Mouse (Mus musculus) MEL (cell line): ENCODE measurements around the gene Bdkrb1. TPM values are rescaled to one million over a fixed set of nuclear protein-coding genes. Genes with fewer than 3 reads are reported as not detected.

Experiments used
- DNase-seq: peaks from one replicate; pipeline ENCODE4 v3.0.0; 2011; ENCODE audit warnings: low read depth, low spot score
- H3K27ac ChIP-seq: 2 replicates; pipeline ENCODE4 v1.5.1; 2012; ENCODE audit warnings: low read depth, mild to moderate bottlenecking, control low read depth, low read length, moderate library complexity; ENCODE audit not compliant: control insufficient read depth
- H3K27me3 ChIP-seq, 2 experiments: fragments of 150-350 bp in 1 of 2; sonication (generic) in 1 of 2; 2 replicates each; pipeline ENCODE4 v1.6.1; 2012; ENCODE audit warnings: low read length in 2 of 2, mild to moderate bottlenecking in 2 of 2, improper control_type of control experiment in 1 of 2, moderate library complexity in 1 of 2; ENCODE audit not compliant: insufficient read depth in 2 of 2, control insufficient read depth in 1 of 2
- H3K36me3 ChIP-seq, 2 experiments: 2 replicates each; pipeline ENCODE4 v1.6.1; 2012 to 2014; ENCODE audit warnings: low read length in 2 of 2, improper control_type of control experiment in 1 of 2, inconsistent platforms in 1 of 2, mild to moderate bottlenecking in 1 of 2; ENCODE audit not compliant: insufficient read depth in 2 of 2, control insufficient read depth in 1 of 2
- H3K4me1 ChIP-seq, 2 experiments: fragments of 150-350 bp in 1 of 2; sonication (generic) in 1 of 2; 2 replicates each; pipeline ENCODE4 v1.6.1; 2012; ENCODE audit warnings: low read length in 2 of 2, improper control_type of control experiment in 1 of 2, mild to moderate bottlenecking in 1 of 2; ENCODE audit not compliant: insufficient read depth in 2 of 2, control insufficient read depth in 1 of 2
- H3K4me3 ChIP-seq, 2 experiments: fragments of 150-350 bp in 1 of 2; sonication (generic) in 1 of 2; 2 replicates each; pipeline ENCODE4 v1.5.1; 2012; ENCODE audit warnings: low read depth in 2 of 2, low read length in 2 of 2, mild to moderate bottlenecking in 2 of 2, moderate library complexity in 2 of 2, control low read depth in 1 of 2, improper control_type of control experiment in 1 of 2; ENCODE audit not compliant: control insufficient read depth in 1 of 2, insufficient read depth in 1 of 2
- H3K79me2 ChIP-seq: 2 replicates; pipeline ENCODE4 v1.6.1; 2012; ENCODE audit warnings: mild to moderate bottlenecking, low read length, moderate library complexity; ENCODE audit not compliant: control insufficient read depth, poor library complexity, insufficient read depth
- H3K9ac ChIP-seq: 2 replicates; pipeline ENCODE4 v1.6.1; 2012; ENCODE audit warnings: low read depth, mild to moderate bottlenecking, control low read depth, low read length, moderate library complexity; ENCODE audit not compliant: control insufficient read depth, poor library complexity, severe bottlenecking
- H3K9me3 ChIP-seq: fragments of 150-350 bp; sonication (generic); replicated peaks from 2 replicates; pipeline ENCODE4 v1.6.1; 2012; ENCODE audit warnings: mild to moderate bottlenecking, low read length, improper control_type of control experiment, moderate library complexity; ENCODE audit not compliant: insufficient read depth
- CTCF ChIP-seq, 3 experiments: IDR thresholded peaks in 2 of 3; conservative IDR thresholded peaks in 1 of 3; 2 replicates each; pipeline ENCODE4 v1.5.1; 2011 to 2012; ENCODE audit warnings: low read length in 3 of 3, low read depth in 2 of 3, mild to moderate bottlenecking in 2 of 3, improper control_type of control experiment in 1 of 3, inconsistent platforms in 1 of 3, mixed read lengths in 1 of 3, moderate library complexity in 1 of 3; ENCODE audit not compliant: control insufficient read depth in 1 of 3, insufficient read depth in 1 of 3, poor library complexity in 1 of 3, severe bottlenecking in 1 of 3
- GABPA ChIP-seq: IDR thresholded peaks from 2 replicates; pipeline ENCODE4 v1.6.1; 2012; ENCODE audit warnings: low read depth, mild to moderate bottlenecking, inconsistent platforms, low read length, improper control_type of control experiment, moderate library complexity
- GATA1 ChIP-seq: IDR thresholded peaks from 2 replicates; pipeline ENCODE4 v1.6.1; 2011; ENCODE audit warnings: low read depth, low read length, improper control_type of control experiment
- HCFC1 ChIP-seq: IDR thresholded peaks from 2 replicates; pipeline ENCODE4 v1.6.1; 2012; ENCODE audit warnings: low read depth, mild to moderate bottlenecking, inconsistent platforms, low read length, improper control_type of control experiment, moderate library complexity
- KAT2A ChIP-seq: conservative IDR thresholded peaks from 2 replicates; pipeline ENCODE4 v1.6.1; 2012; ENCODE audit warnings: low read depth, low read length, improper control_type of control experiment, inconsistent platforms
- MAX ChIP-seq: IDR thresholded peaks from 2 replicates; pipeline ENCODE4 v1.6.1; 2011; ENCODE audit warnings: low read length, improper control_type of control experiment
- POLR2A ChIP-seq, 2 experiments: IDR thresholded peaks; 2 replicates each; pipeline ENCODE4 v1.6.1; 2011 to 2012; ENCODE audit warnings: low read length in 2 of 2, mild to moderate bottlenecking in 2 of 2, control low read depth in 1 of 2, improper control_type of control experiment in 1 of 2, low read depth in 1 of 2, moderate library complexity in 1 of 2; ENCODE audit not compliant: control insufficient read depth in 1 of 2, insufficient read depth in 1 of 2, poor library complexity in 1 of 2
- RCOR1 ChIP-seq: IDR thresholded peaks from 2 replicates; pipeline ENCODE4 v1.6.1; 2012; ENCODE audit warnings: low read depth, mild to moderate bottlenecking, inconsistent platforms, low read length, improper control_type of control experiment
- SMC3 ChIP-seq: IDR thresholded peaks from 2 replicates; pipeline ENCODE4 v1.6.1; 2011; ENCODE audit warnings: low read depth, low read length, improper control_type of control experiment
- ZKSCAN1 ChIP-seq: IDR thresholded peaks from 2 replicates; pipeline ENCODE4 v1.6.1; 2012; ENCODE audit warnings: low read depth, mild to moderate bottlenecking, inconsistent platforms, low read length, improper control_type of control experiment, moderate library complexity
- polyA plus RNA-seq, 2 experiments: library from polyadenylated mRNA; stranded (reverse) in 1 of 2; unstranded in 1 of 2; fragments of >175 nt in 1 of 2; fragments of >200 nt in 1 of 2; gene quantifications; 2 replicates each; pipeline versions ENCODE4 v1.2.1 to v1.2.4; 2012; ENCODE audit warnings: low replicate concordance in 2 of 2, low read depth in 1 of 2; ENCODE audit not compliant: insufficient read length in 2 of 2, insufficient read depth in 1 of 2, missing spikeins in 1 of 2
- total RNA-seq: library from RNA; depleted of rRNA; stranded (reverse); fragments of 300-350 nt; gene quantifications from 2 replicates; pipeline ENCODE4 v1.2.3, GENCODE M21; 2012

Gene Bdkrb1
- total and polyA plus RNA-seq, 3 experiments: 0.13 TPM; not detected in 2

- peaks cover 0 to 9% of the 10 kb centered on the region in 2 experiments; a peak in 2 of 4 replicates for H3K4me1 ChIP-seq
- H3K4me3 ChIP-seq: no peak overlapping the region
- TF ChIP-seq GABPA (no peak), RCOR1 (no peak), MAX (no peak), SMC3 (no peak)
- TF ChIP-seq, all 39 proteins: peak for 0
- H3K9ac ChIP-seq: no peak overlapping the region
- DNase-seq: no peak
- no peaks in the 10 kb centered on the region for H3K79me2 ChIP-seq
- H3K27ac ChIP-seq: no peak overlapping the region
- no peaks in the 10 kb centered on the region for H3K9me3 ChIP-seq
- H3K27me3 ChIP-seq: no peaks in the 10 kb centered on the region
- H3K36me3 ChIP-seq: no peaks in the 10 kb centered on the region; a peak in 1 of 4 replicates
Measured at GRCm38 (mm10) chr12:105599098-105599497, 3.8 kb upstream of the Bdkrb1 start.

- Histone ChIP-seq H3K4me3 (no peak overlapping the region), H3K27ac (no peak overlapping the region), H3K4me1 (peaks cover 0 to 9% of the 10 kb centered on the region in 2 experiments; a peak in 2 of 4 replicates), H3K36me3 (no peaks in the 10 kb centered on the region; a peak in 1 of 4 replicates), H3K9ac (no peak overlapping the region), H3K9me3 (no peaks in the 10 kb centered on the region), H3K27me3 (no peaks in the 10 kb centered on the region), H3K79me2 (no peaks in the 10 kb centered on the region)
- TF ChIP-seq GATA1: no peak
- TF ChIP-seq CTCF (IDR thresholded peaks at IDR 0.05 in 2 of 3, conservative IDR thresholded peaks at IDR 0.05 in 1 of 3; ENCODE audit: control insufficient read depth in 1 of 3, insufficient read depth in 1 of 3, low read depth in 2 of 3, low read length in 3 of 3, poor library complexity in 1 of 3, severe bottlenecking in 1 of 3): no peak
- no peak for TF ChIP-seq POLR2A (IDR thresholded peaks at IDR 0.05; ENCODE audit: control insufficient read depth in 1 of 2, insufficient read depth in 1 of 2, low read depth in 1 of 2, low read length in 2 of 2, poor library complexity in 1 of 2)
- TF ChIP-seq SMC3: no peak
- no peak for TF ChIP-seq KAT2A
- no peak for TF ChIP-seq ZKSCAN1
- DNase-seq: no peak
Measured at GRCm38 (mm10) chr12:105601586-105601985, 1.3 kb upstream of the Bdkrb1 start.

GRCm38 (mm10) chr12:105603904-105604303 lies 1.0 kb downstream of the Bdkrb1 start:
- TF ChIP-seq GATA1: no peak
- no peak for TF ChIP-seq HCFC1
- Histone ChIP-seq H3K9me3 (no peaks in the 10 kb centered on the region), H3K27ac (no peak overlapping the region), H3K27me3 (no peaks in the 10 kb centered on the region), H3K4me3 (no peak overlapping the region), H3K9ac (no peak overlapping the region), H3K36me3 (no peaks in the 10 kb centered on the region; a peak in 1 of 4 replicates), H3K4me1 (peaks cover 0 to 1% of the 10 kb centered on the region in 2 experiments; a peak in 1 of 4 replicates), H3K79me2 (no peaks in the 10 kb centered on the region)
- DNase-seq: no peak
